Mouse (Mus musculus) gastrocnemius, postnatal 36 days (tissue): ENCODE measurements around the gene Sik3. TPM values are rescaled to one million over a fixed set of nuclear protein-coding genes. Genes with fewer than 3 reads are reported as not detected.

Experiments used
- DNase-seq, 2 experiments: peaks; one replicate each; pipeline ENCODE4 v3.0.0; 2022
- intact Hi-C: fragments of 180-260 bp; cut with DNase I; formaldehyde crosslinking; loops from one replicate; pipeline ENCODE4 v1.15.1; 2025
- total RNA-seq, 2 experiments: library from RNA; stranded (reverse); gene quantifications; 2 replicates each; pipeline ENCODE4 v1.2.3; 2021

Gene Sik3
- total RNA-seq, 2 experiments from 2014 or later, result 28.6 to 43.1 TPM

GRCm38 (mm10) chr9:46243584-46243983 is 231.0 kb downstream of the Sik3 start:
- no peak for DNase-seq
- intact Hi-C loops, result no loop called here

- intact Hi-C loops, result loop anchor here (1.0 to 2.0 kb wide), 2 partner anchors 16 to 244 kb away; no protein-coding TSS in a partner anchor
- peak in 1 of 2 experiments; percentile 38 for DNase-seq
These were observed 234.2 kb downstream of the Sik3 start for GRCm38 (mm10) chr9:46246752-46247324.

- intact Hi-C loops, result no loop called here
- DNase-seq, result no peak
These were observed 243.6 kb downstream of the Sik3 start for GRCm38 (mm10) chr9:46256177-46256576.

- intact Hi-C loops, result no loop called here
- DNase-seq, result no peak
These were observed 244.2 kb downstream of the Sik3 start for GRCm38 (mm10) chr9:46256658-46257385.

- no peak for DNase-seq
- intact Hi-C loops, result no loop called here
These were observed 244.9 kb downstream of the Sik3 start for GRCm38 (mm10) chr9:46257546-46257945.

GRCm38 (mm10) chr9:46259111-46259510 is 246.5 kb downstream of the Sik3 start:
- intact Hi-C loops, result no loop called here
- DNase-seq, result no peak

GRCm38 (mm10) chr9:46261131-46261530 is 248.5 kb downstream of the Sik3 start:
- intact Hi-C loops, result no loop called here
- no peak for DNase-seq

- intact Hi-C loops, result no loop called here
- DNase-seq, result no peak
These were observed 255.8 kb downstream of the Sik3 start, which contains the start of gene Apoa5 for GRCm38 (mm10) chr9:46268343-46268873. Gene Apoa5 (plus strand): TSS chr9:46268633.

- intact Hi-C loops, result no loop called here
- no peak for DNase-seq
These were observed 256.5 kb downstream of the Sik3 start for GRCm38 (mm10) chr9:46269125-46269524.

GRCm38 (mm10) chr9:46270782-46271181 is 258.2 kb downstream of the Sik3 start:
- no peak for DNase-seq
- intact Hi-C loops, result no loop called here

- no peak for DNase-seq
- intact Hi-C loops, result no loop called here
These were observed 259.4 kb downstream of the Sik3 start for GRCm38 (mm10) chr9:46272070-46272469.

GRCm38 (mm10) chr9:46272677-46273454 is 260.2 kb downstream of the Sik3 start, which contains the start of gene Zpr1:
Gene Zpr1 (plus strand): TSS chr9:46273064.
- peak; percentile 78 to 82 for DNase-seq
- intact Hi-C loops, result no loop called here

Other genes starting within 250 kb of the Sik3 start
- gene Cep164, start 184.1 kb upstream of the Sik3 start, total RNA-seq, result 1 to 10 TPM; 2.1 to 3.8 TPM
- gene Bace1, start 174.2 kb upstream of the Sik3 start, total RNA-seq, result 10 to 100 TPM; 37.5 to 47.4 TPM
- gene Pcsk7, start 106.3 kb upstream of the Sik3 start, total RNA-seq, result 10 to 100 TPM in 1 of 2 experiments, 1 to 10 TPM in 1; 9.4 to 10.5 TPM
- gene Rnf214, start 105.9 kb upstream of the Sik3 start, total RNA-seq, result 10 to 100 TPM; 21.6 to 24.7 TPM
- gene Tagln, start 76.8 kb upstream of the Sik3 start, total RNA-seq, result 10 to 100 TPM; 23.0 to 32.1 TPM
- gene Sidt2, start 57.6 kb upstream of the Sik3 start, total RNA-seq, result 10 to 100 TPM; 61.1 to 74.9 TPM
- gene Pafah1b2, start 130 bp upstream of the Sik3 start, total RNA-seq, result 10 to 100 TPM; 24.7 to 26.8 TPM
- under 1 TPM in 1 of 2 experiments, not detected in 1; 0.69 TPM for gene Apoa1, start 215.8 kb downstream of the Sik3 start, total RNA-seq
- under 1 TPM; 0.44 to 0.89 TPM for gene Apoc3, start 222.8 kb downstream of the Sik3 start, total RNA-seq
- gene Apoa4, start 227.9 kb downstream of the Sik3 start, total RNA-seq, result not detected